Mouse (Mus musculus) neural tube, embryonic 11.5 days (tissue): ENCODE measurements around the gene Ccnj. TPM values are rescaled to one million over a fixed set of nuclear protein-coding genes. Genes with fewer than 3 reads are reported as not detected.

Experiments used
- microRNA-seq: library from miRNA; unstranded; fragments of <30 nt; microRNA quantifications from one replicate; pipeline ENCODE4, GENCODE M21; 2016
- polyA plus RNA-seq: library from polyadenylated mRNA; unstranded; fragments of >200 nt; fragmentation: Nextera tagmentation; extraction: Ambion mirVana; gene quantifications from 2 replicates; pipeline ENCODE4 v1.2.1, GENCODE M21; 2014

The Ccnj gene
- polyA plus RNA-seq, 1 experiment from 2014 or later: 38.3 TPM

Small RNA genes lying within 50 kb of the gene (microRNA-seq; reads per million reads assigned to microRNA genes)
- not detected for gene Mir8092

Other genes starting within 250 kb of the Ccnj start
- gene Aldh18a1, start 242.8 kb upstream of the Ccnj start, polyA plus RNA-seq: 73.8 and 78.2 TPM in 2 replicates
- gene Tctn3, start 219.0 kb upstream of the Ccnj start, polyA plus RNA-seq: 10.0 and 12.1 TPM in 2 replicates
- gene Entpd1, start 218.9 kb upstream of the Ccnj start, polyA plus RNA-seq: 6.6 and 9.1 TPM in 2 replicates
- 0.31 TPM in 1 of 2 replicates, not detected in the other for gene Cc2d2b, start 82.5 kb upstream of the Ccnj start, polyA plus RNA-seq
- 18.6 and 19.0 TPM in 2 replicates for gene Zfp518a, start 63.4 kb downstream of the Ccnj start, polyA plus RNA-seq
- gene Blnk, start 163.3 kb downstream of the Ccnj start, polyA plus RNA-seq: 0.45 and 0.70 TPM in 2 replicates
- 0.17 TPM in 1 of 2 replicates, not detected in the other for gene Dntt, start 198.0 kb downstream of the Ccnj start, polyA plus RNA-seq
- not detected in 2 replicates for gene Opalin, start 245.8 kb downstream of the Ccnj start, polyA plus RNA-seq